Comparison of ENCODE assay signal across 25 mouse cellular contexts in the genomic region with DNA sequence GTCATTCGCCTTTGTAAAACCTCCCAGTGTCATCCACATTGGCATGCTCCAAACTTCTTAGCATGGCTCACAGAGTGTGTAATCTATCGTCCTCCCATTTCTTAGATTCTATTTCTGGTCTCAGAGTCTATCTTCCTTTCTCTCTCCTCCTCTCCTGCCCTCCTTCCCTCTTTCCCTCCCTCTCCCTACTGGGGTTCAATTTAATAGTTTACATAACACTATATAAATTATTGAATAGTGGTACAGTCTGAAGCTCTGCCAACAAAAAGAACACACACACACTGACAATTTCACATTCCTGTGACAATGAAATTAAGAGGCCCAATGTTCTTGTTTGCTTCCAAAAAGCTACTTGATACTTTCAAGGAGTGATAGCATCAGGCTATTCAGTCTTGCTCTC.
A peak's percentile ranks its signal among the peaks of the same experiment; 100 is the strongest.
DNase-seq lines count a peak whose midpoint lies in the region; ATAC-seq and TF ChIP-seq lines count a peak whose summit lies in the region.
"Had no signal": no experiment of that assay in that cellular context is flagged by ENCODE, and none has a peak within 500 bp of the region (broad histone marks: within the 10 kb centered on the region; RNA-seq: fewer than 3 reads in every experiment).

No protein-coding gene starts in this region.

- H3K9me3 ChIP-seq in hindbrain, embryonic 12.5 days (replicated peaks), result no peaks in the 10 kb centered on the region
- H3K9me3 ChIP-seq in hindbrain, embryonic 13.5 days, result no peaks in the 10 kb centered on the region
- no peaks in the 10 kb centered on the region for H3K9me3 ChIP-seq in lung, embryonic 16.5 days (ENCODE audit: control insufficient read depth, low read length)
- no peaks in the 10 kb centered on the region for H3K9me3 ChIP-seq in neural tube, embryonic 13.5 days
- H3K9me3 ChIP-seq: embryonic facial prominence, embryonic 12.5 days; embryonic facial prominence, embryonic 15.5 days; heart, embryonic 10.5 days; heart, embryonic 13.5 days; hindbrain, embryonic 15.5 days had no signal

- no peak for DNase-seq in lung, adult 2 months
- DNase-seq in neural tube, embryonic 10.5 days (ENCODE audit: extremely low spot score, low spot score), result no peak
- DNase-seq: adrenal gland, adult 2 months; adrenal gland, postnatal 14 days; cerebellum, adult 11 months; cerebellum, adult 2 months; cerebellum, adult 9-11 months; cerebellum, postnatal 25 days; forebrain, postnatal 0 days; gastrocnemius, adult 2 months; gastrocnemius, postnatal 14 days; heart, adult 2 months; heart, postnatal 14 days; heart, postnatal 4 days had no signal

- H3K4me2 ChIP-seq in hindbrain, embryonic 12.5 days (replicated peaks), result no peak overlapping the region
- no peak overlapping the region for H3K4me2 ChIP-seq in hindbrain, embryonic 13.5 days
- H3K4me2 ChIP-seq in lung, embryonic 16.5 days (ENCODE audit: low read depth, low read length), result no peak overlapping the region
- no peak overlapping the region for H3K4me2 ChIP-seq in neural tube, embryonic 13.5 days
- H3K4me2 ChIP-seq: embryonic facial prominence, embryonic 12.5 days; embryonic facial prominence, embryonic 15.5 days; heart, embryonic 13.5 days; hindbrain, embryonic 15.5 days had no signal

- 0 out of 2 replicates have a peak overlapping the region, but pooled peaks have one; percentile 30 for H3K27ac ChIP-seq in hindbrain, embryonic 12.5 days
- no peak overlapping the region for H3K27ac ChIP-seq in hindbrain, embryonic 13.5 days
- H3K27ac ChIP-seq in lung, embryonic 16.5 days (ENCODE audit: low read length), result peak overlapping the region; percentile 27; the same call in 1 of the 2 replicates
- H3K27ac ChIP-seq in neural tube, embryonic 13.5 days (replicated peaks), result 0 out of 2 replicates have a peak overlapping the region, but pooled peaks have one; percentile 9
- H3K27ac ChIP-seq: embryonic facial prominence, embryonic 12.5 days; embryonic facial prominence, embryonic 15.5 days; gastrocnemius, adult 2 months; heart, adult 2 months; heart, embryonic 10.5 days; heart, embryonic 13.5 days; hindbrain, embryonic 15.5 days had no signal

- no peak overlapping the region for H3K4me3 ChIP-seq in hindbrain, embryonic 12.5 days
- H3K4me3 ChIP-seq in hindbrain, embryonic 13.5 days, result no peak overlapping the region
- H3K4me3 ChIP-seq in lung, embryonic 16.5 days (ENCODE audit: low read length), result no peak overlapping the region
- H3K4me3 ChIP-seq in lung, adult 2 months (replicated peaks; ENCODE audit: extremely low read depth, low read depth, low read length), result no peak overlapping the region
- H3K4me3 ChIP-seq in neural tube, embryonic 13.5 days, result no peak overlapping the region
- H3K4me3 ChIP-seq: embryonic facial prominence, embryonic 12.5 days; embryonic facial prominence, embryonic 15.5 days; gastrocnemius, adult 2 months; heart, adult 2 months; heart, embryonic 10.5 days; heart, embryonic 13.5 days; hindbrain, embryonic 15.5 days had no signal

- TF ChIP-seq POLR2A in lung, adult 2 months (IDR thresholded peaks at IDR 0.05; ENCODE audit: borderline replicate concordance, extremely low read depth, low read depth, low read length), result no peak

- no peaks in the 10 kb centered on the region for H3K36me3 ChIP-seq in hindbrain, embryonic 12.5 days
- no peaks in the 10 kb centered on the region for H3K36me3 ChIP-seq in hindbrain, embryonic 13.5 days
- H3K36me3 ChIP-seq in lung, embryonic 16.5 days (ENCODE audit: control insufficient read depth, insufficient read depth, low read length), result no peaks in the 10 kb centered on the region
- H3K36me3 ChIP-seq in neural tube, embryonic 13.5 days, result no peaks in the 10 kb centered on the region
- H3K36me3 ChIP-seq: embryonic facial prominence, embryonic 12.5 days; embryonic facial prominence, embryonic 15.5 days; heart, embryonic 10.5 days; heart, embryonic 13.5 days; hindbrain, embryonic 15.5 days had no signal

- H3K9ac ChIP-seq in hindbrain, embryonic 12.5 days, result no peak overlapping the region
- H3K9ac ChIP-seq in hindbrain, embryonic 13.5 days, result no peak overlapping the region
- no peak overlapping the region for H3K9ac ChIP-seq in lung, embryonic 16.5 days (ENCODE audit: low read length)
- no peak overlapping the region for H3K9ac ChIP-seq in neural tube, embryonic 13.5 days
- H3K9ac ChIP-seq: embryonic facial prominence, embryonic 12.5 days; embryonic facial prominence, embryonic 15.5 days; forebrain, postnatal 0 days; heart, embryonic 13.5 days; hindbrain, embryonic 15.5 days had no signal

- H3K27me3 ChIP-seq in hindbrain, embryonic 12.5 days, result no peaks in the 10 kb centered on the region
- no peaks in the 10 kb centered on the region for H3K27me3 ChIP-seq in hindbrain, embryonic 13.5 days
- H3K27me3 ChIP-seq in lung, embryonic 16.5 days (ENCODE audit: control insufficient read depth, insufficient read depth, low read depth, low read length), result no peaks in the 10 kb centered on the region
- no peaks in the 10 kb centered on the region for H3K27me3 ChIP-seq in neural tube, embryonic 13.5 days
- H3K27me3 ChIP-seq: embryonic facial prominence, embryonic 12.5 days; embryonic facial prominence, embryonic 15.5 days; heart, embryonic 13.5 days; hindbrain, embryonic 15.5 days had no signal

- ATAC-seq in hindbrain, embryonic 12.5 days (ENCODE audit: low FRiP score), result no peak
- no peak for ATAC-seq in hindbrain, embryonic 13.5 days (ENCODE audit: low FRiP score)
- peak; percentile 81 for ATAC-seq in lung, embryonic 16.5 days (ENCODE audit: low read depth)
- ATAC-seq in neural tube, embryonic 13.5 days (ENCODE audit: low read depth), result no peak
- ATAC-seq: CD4-positive, CD25-positive, alpha-beta regulatory T cell, adult 4 months; forebrain, embryonic 14.5 days; forebrain, postnatal 0 days had no signal

- 0 out of 2 replicates have a peak, but pooled peaks cover 3% of the 10 kb centered on the region for H3K4me1 ChIP-seq in hindbrain, embryonic 12.5 days
- H3K4me1 ChIP-seq in hindbrain, embryonic 13.5 days (replicated peaks), result peaks cover 3% of the 10 kb centered on the region; the same call in 1 of the 2 replicates
- no peaks in the 10 kb centered on the region for H3K4me1 ChIP-seq in lung, embryonic 16.5 days (replicated peaks; ENCODE audit: control insufficient read depth, insufficient read depth, low read length)
- H3K4me1 ChIP-seq in lung, adult 2 months (ENCODE audit: control insufficient read depth, insufficient read depth, low read length), result no peaks in the 10 kb centered on the region
- H3K4me1 ChIP-seq in neural tube, embryonic 13.5 days (replicated peaks), result no peaks in the 10 kb centered on the region
- H3K4me1 ChIP-seq: embryonic facial prominence, embryonic 12.5 days; embryonic facial prominence, embryonic 15.5 days; heart, embryonic 10.5 days; heart, embryonic 13.5 days had no signal

- WGBS in hindbrain, embryonic 12.5 days, result 72% methylated on average over 2 of the region's 2 CpGs
- WGBS in hindbrain, embryonic 13.5 days, result 66% methylated on average over 2 of the region's 2 CpGs
- 44% methylated on average over 2 of the region's 2 CpGs for WGBS in lung, embryonic 16.5 days
- 62% methylated on average over 2 of the region's 2 CpGs for WGBS in lung, adult 2 months
- WGBS in neural tube, embryonic 13.5 days, result 77% methylated on average over 2 of the region's 2 CpGs

- no peak for TF ChIP-seq CTCF in lung, adult 2 months (IDR thresholded peaks at IDR 0.05; ENCODE audit: insufficient read depth, low read length)
